Mouse (Mus musculus): ENCODE data around the gene Pde4c. TPM values are rescaled to one million over a fixed set of nuclear protein-coding genes. Genes with fewer than 3 reads are reported as not detected.

Gene Pde4c
- total and polyA plus RNA-seq, 3 experiments, result 2.3 to 6.5 (median 4.7) TPM

DNA sequence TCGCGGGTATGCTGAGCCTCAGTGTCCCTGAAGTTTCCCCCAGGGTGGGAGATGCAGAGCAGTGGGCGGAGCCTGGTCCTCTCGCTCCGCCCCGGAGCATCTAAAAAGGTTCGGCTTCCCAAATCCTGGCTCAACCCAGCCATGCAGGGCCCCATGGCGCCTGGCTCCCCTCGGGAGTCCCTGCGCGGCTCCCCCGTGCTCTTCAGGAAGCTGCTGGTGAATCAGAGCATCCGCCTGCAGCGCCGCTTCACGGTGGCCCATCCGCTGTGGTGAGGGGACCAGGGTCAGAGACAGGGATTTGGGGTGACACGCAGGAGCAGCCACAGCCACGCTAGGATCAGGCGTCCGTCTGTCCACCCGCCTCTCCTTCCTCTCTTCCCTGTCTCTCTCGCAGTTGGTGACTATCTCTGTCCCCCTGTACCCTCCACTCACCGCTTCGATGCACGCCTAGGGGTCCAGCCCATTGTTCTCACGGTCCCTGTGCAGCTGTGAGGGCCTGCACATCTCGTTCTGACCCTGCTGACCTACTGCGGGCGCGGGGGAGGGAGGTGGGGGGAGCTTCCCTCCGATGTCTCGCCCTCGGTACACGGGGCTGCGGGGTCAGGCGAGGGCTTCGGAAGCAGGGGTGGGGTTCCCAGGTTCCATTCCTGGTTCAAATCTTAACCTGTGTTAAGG, 19.6 kb downstream of the Pde4c start:
- H3K4me2 ChIP-seq (ENCODE audit: insufficient read depth, low read depth, poor library complexity, severe bottlenecking), result no peak overlapping the region
- H3K27me3 ChIP-seq (replicated peaks), result no peaks in the 10 kb centered on the region
- no peaks in the 10 kb centered on the region for H3K9me3 ChIP-seq (replicated peaks; ENCODE audit: low read length)
- H3K9ac ChIP-seq (ENCODE audit: insufficient read depth, low read depth), result no peak overlapping the region
- dilution Hi-C loops (cut with MboI; ENCODE audit: extremely low pct_ligation_motif_present, extremely low pct_unique_long_range_greater_than_20kb, low sequenced_read_pairs) (no loop called here), in situ Hi-C loops (cut with MboI; ENCODE audit: low pct_ligation_motif_present, low pct_unique_long_range_greater_than_20kb, low sequenced_read_pairs) (no loop called here)
- H3K36me3 ChIP-seq (replicated peaks in 1 of 2; ENCODE audit: control insufficient read depth in 1 of 2, insufficient read depth in 1 of 2, low read length in 1 of 2), result peaks cover 4 to 33% of the 10 kb centered on the region in 2 experiments
- TF ChIP-seq HCFC1 (IDR thresholded peaks at IDR 0.05; ENCODE audit: low read depth, low read length) (no peak), MAZ (IDR thresholded peaks at IDR 0.05; ENCODE audit: low read depth, low read length) (no peak), MXI1 (IDR thresholded peaks at IDR 0.05; ENCODE audit: low read depth, low read length) (no peak), UBTF (IDR thresholded peaks at IDR 0.05; ENCODE audit: low read depth, low read length) (no peak), PAX5 (IDR thresholded peaks at IDR 0.05; ENCODE audit: low read length) (no peak), KAT2A (IDR thresholded peaks at IDR 0.05; ENCODE audit: insufficient replicate concordance, low read length) (no peak), SMC3 (IDR thresholded peaks at IDR 0.05; ENCODE audit: low read depth, low read length) (no peak), ZKSCAN1 (IDR thresholded peaks at IDR 0.05; ENCODE audit: borderline replicate concordance, low read depth, low read length) (no peak), GABPA (IDR thresholded peaks at IDR 0.05; ENCODE audit: insufficient replicate concordance, low read depth, low read length) (no peak), TCF12 (IDR thresholded peaks at IDR 0.05; ENCODE audit: low read depth, low read length) (no peak), RCOR1 (conservative IDR thresholded peaks at IDR 0.05; ENCODE audit: low read depth, low read length) (no peak), MEF2A (IDR thresholded peaks at IDR 0.05; ENCODE audit: borderline replicate concordance, low read depth, low read length) (no peak), ZC3H11A (IDR thresholded peaks at IDR 0.05; ENCODE audit: low read depth, low read length) (no peak), MAX (IDR thresholded peaks at IDR 0.05; ENCODE audit: low read length) (no peak), NELFE (IDR thresholded peaks at IDR 0.05; ENCODE audit: low read depth, low read length) (no peak), CTCF (conservative IDR thresholded peaks at IDR 0.05 in 1 of 2, IDR thresholded peaks at IDR 0.05 in 1 of 2; ENCODE audit: low read depth in 2 of 2, low read length in 2 of 2) (no peak)
- H3K27ac ChIP-seq (ENCODE audit: insufficient read depth, low read depth), result no peak overlapping the region
- DNase-seq (ENCODE audit: extremely low read depth), result no peak
- no peaks in the 10 kb centered on the region for H3K79me2 ChIP-seq (replicated peaks; ENCODE audit: control insufficient read depth, extremely low read depth, insufficient read depth, poor library complexity, severe bottlenecking)
- H3K4me1 ChIP-seq (ENCODE audit: control insufficient read depth in 1 of 2, insufficient read depth in 2 of 2), result peaks cover 5 to 18% of the 10 kb centered on the region in 2 experiments; a peak in 3 of 4 replicates
- H3K4me3 ChIP-seq (replicated peaks in 1 of 3; ENCODE audit: low read depth in 2 of 3, low read length in 2 of 3, poor library complexity in 1 of 3), result no peak overlapping the region

DNA sequence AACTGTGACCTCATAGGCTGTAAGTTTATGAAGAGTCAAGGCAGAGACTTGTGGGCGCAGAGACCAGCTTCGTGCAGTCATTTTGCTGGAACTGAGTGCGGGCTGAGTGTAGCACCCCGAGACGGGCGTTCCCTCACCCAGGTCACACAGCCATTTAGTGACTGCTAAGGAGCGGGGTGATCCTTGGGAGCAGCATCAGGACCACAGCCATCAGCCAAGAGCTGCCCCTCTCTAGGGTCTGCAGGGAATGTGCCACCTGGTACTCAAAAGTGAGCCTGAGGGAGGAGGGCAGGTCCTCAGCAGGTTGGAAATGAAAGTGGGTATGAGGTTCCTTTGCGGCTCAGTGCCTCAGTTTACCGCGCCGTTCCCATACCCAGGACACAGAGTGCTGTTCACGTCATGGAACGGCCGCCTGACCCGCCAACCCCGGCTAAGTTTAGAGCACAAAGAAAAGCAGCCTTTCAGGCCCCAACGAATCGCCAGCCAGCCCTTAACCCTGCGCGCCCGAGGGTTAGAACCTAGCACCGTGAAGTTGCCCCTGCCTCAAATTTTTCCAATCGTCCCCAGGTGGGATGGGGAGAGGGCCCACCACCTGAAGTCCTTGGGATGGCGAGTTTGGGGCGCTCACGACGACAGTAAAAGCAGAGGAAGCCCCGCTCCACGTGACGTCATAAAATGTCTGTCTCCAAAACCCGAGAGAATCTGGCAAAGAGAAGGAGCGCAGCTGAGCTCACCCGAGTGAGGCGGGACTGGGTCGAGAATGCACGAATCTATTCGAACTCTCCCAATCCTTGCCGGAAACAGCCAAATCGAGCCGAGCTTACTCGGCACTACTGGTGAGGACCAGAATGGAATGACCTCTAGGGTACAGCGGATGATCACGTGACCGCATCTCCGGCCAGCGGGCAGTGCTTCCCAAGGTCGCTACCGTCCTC, 20.4 kb downstream of the Pde4c start:
- in situ Hi-C loops (cut with MboI; ENCODE audit: low pct_ligation_motif_present, low pct_unique_long_range_greater_than_20kb, low sequenced_read_pairs), result no loop called here
- peaks cover 5 to 16% of the 10 kb centered on the region in 2 experiments; a peak in 3 of 4 replicates for H3K4me1 ChIP-seq (ENCODE audit: control insufficient read depth in 1 of 2, insufficient read depth in 2 of 2)
- no peak for DNase-seq (ENCODE audit: extremely low read depth)
- H3K9me3 ChIP-seq (replicated peaks; ENCODE audit: low read length), result no peaks in the 10 kb centered on the region
- H3K4me2 ChIP-seq (ENCODE audit: insufficient read depth, low read depth, poor library complexity, severe bottlenecking), result no peak overlapping the region
- TF ChIP-seq TBP (conservative IDR thresholded peaks at IDR 0.05; ENCODE audit: low read depth, low read length) (no peak), HCFC1 (IDR thresholded peaks at IDR 0.05; ENCODE audit: low read depth, low read length) (no peak), TCF12 (IDR thresholded peaks at IDR 0.05; ENCODE audit: low read depth, low read length) (no peak), MAX (IDR thresholded peaks at IDR 0.05; ENCODE audit: low read length) (no peak), POLR2AphosphoS2 (IDR thresholded peaks at IDR 0.05; ENCODE audit: low read depth, low read length) (no peak), CHD1 (IDR thresholded peaks at IDR 0.05; ENCODE audit: low read depth, low read length) (no peak), MXI1 (IDR thresholded peaks at IDR 0.05; ENCODE audit: low read depth, low read length) (no peak), GABPA (IDR thresholded peaks at IDR 0.05; ENCODE audit: insufficient replicate concordance, low read depth, low read length) (no peak), ZKSCAN1 (IDR thresholded peaks at IDR 0.05; ENCODE audit: borderline replicate concordance, low read depth, low read length) (no peak), SIN3A (IDR thresholded peaks at IDR 0.05; ENCODE audit: low read length) (no peak), IRF4 (IDR thresholded peaks at IDR 0.05; ENCODE audit: low read depth, low read length) (no peak), CTCF (conservative IDR thresholded peaks at IDR 0.05 in 1 of 2, IDR thresholded peaks at IDR 0.05 in 1 of 2; ENCODE audit: low read depth in 2 of 2, low read length in 2 of 2) (no peak), RAD21 (IDR thresholded peaks at IDR 0.05; ENCODE audit: low read depth, low read length) (no peak), USF1 (IDR thresholded peaks at IDR 0.05; ENCODE audit: low read depth, low read length) (no peak), MAFK (IDR thresholded peaks at IDR 0.05; ENCODE audit: insufficient replicate concordance, low read length) (no peak), KAT2A (IDR thresholded peaks at IDR 0.05; ENCODE audit: insufficient replicate concordance, low read length) (no peak), ZNF384 (IDR thresholded peaks at IDR 0.05; ENCODE audit: low read depth, low read length) (no peak), MAZ (IDR thresholded peaks at IDR 0.05; ENCODE audit: low read depth, low read length) (no peak), ELF1 (IDR thresholded peaks at IDR 0.05; ENCODE audit: low read depth, low read length) (no peak), PAX5 (IDR thresholded peaks at IDR 0.05; ENCODE audit: low read length) (no peak)
- H3K27me3 ChIP-seq (replicated peaks), result no peaks in the 10 kb centered on the region
- no peak overlapping the region for H3K27ac ChIP-seq (ENCODE audit: insufficient read depth, low read depth)
- H3K9ac ChIP-seq (ENCODE audit: insufficient read depth, low read depth), result no peak overlapping the region
- no peak overlapping the region for H3K4me3 ChIP-seq (replicated peaks in 1 of 3; ENCODE audit: low read depth in 2 of 3, low read length in 2 of 3, poor library complexity in 1 of 3)
- no peaks in the 10 kb centered on the region for H3K79me2 ChIP-seq (replicated peaks; ENCODE audit: control insufficient read depth, extremely low read depth, insufficient read depth, poor library complexity, severe bottlenecking)
- dilution Hi-C loops (cut with MboI; ENCODE audit: extremely low pct_ligation_motif_present, extremely low pct_unique_long_range_greater_than_20kb, low sequenced_read_pairs), result no loop called here
- H3K36me3 ChIP-seq (replicated peaks in 1 of 2; ENCODE audit: control insufficient read depth in 1 of 2, insufficient read depth in 1 of 2, low read length in 1 of 2), result peaks cover 4 to 40% of the 10 kb centered on the region in 2 experiments

All from CH12.LX (cell line).